Mouse (Mus musculus): ENCODE measurements around the gene St3gal2.
"Not testable (repeated sequence)": the region's sequence is repeated elsewhere in the genome, so short reads cannot be mapped to it uniquely, and the experiment has no call there.

St3gal2 gene

GRCm38 (mm10) chr8:110919341-110920031 lies at the start of gene St3gal2:
St3gal2 (plus strand) TSS chr8:110919922.
- in situ Hi-C loops (cut with MboI; ENCODE audit: low sequenced_read_pairs), result no loop called here

- in situ Hi-C loops (cut with MboI; ENCODE audit: low sequenced_read_pairs), result no loop called here
Measured at GRCm38 (mm10) chr8:110870501-110870900, 49.2 kb upstream of the St3gal2 start.

DNA sequence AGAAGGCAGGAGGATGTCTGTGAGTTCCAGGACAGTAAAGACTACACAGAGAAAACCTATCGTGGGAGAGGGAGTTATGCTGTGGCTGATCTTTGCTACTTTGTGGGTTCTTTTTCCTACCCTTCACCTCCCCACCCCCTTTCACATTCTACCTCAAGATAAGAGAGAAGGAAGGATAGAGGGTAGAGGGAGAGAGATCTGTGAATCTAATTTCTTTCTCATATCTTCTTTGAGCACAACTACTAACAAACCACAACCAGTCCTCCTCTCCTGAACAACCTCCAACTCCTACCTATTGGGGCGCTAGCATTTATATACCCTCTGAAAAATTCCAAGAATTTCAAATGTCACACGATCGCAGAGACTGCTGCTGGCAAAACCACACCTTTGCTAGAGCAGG lies 41.9 kb upstream of the St3gal2 start:
- in situ Hi-C loops (cut with MboI; ENCODE audit: low sequenced_read_pairs), result no loop called here

DNA sequence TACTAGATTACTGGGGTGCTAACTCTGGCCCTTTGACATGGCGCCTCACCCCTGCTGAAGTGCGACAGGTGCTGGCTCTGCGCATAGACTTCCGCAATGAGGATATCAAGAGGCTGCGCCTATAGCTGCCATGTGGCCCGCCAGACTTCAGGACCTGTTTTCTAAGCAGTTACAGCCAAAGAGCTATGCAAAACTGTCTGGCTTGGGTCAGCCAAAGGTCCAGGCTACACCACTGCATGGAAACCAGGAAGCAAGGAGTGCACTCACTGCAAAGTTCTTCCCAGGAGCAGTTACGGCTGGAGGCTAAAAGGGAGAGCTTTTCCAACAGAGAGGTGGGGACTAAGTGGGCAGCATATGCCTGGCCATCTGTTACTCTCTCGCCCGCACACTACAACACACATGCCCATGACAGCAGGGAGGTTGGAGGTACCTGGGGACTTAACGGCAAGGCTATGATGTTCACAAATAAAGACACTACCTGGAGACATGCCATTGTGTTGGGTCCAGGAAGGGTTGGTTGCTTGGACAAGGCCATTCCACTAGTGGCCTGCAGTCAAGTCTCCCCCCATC lies 37.9 kb upstream of the St3gal2 start:
- in situ Hi-C loops (cut with MboI; ENCODE audit: low sequenced_read_pairs), result no loop called here

- in situ Hi-C loops (cut with MboI; ENCODE audit: low sequenced_read_pairs), result no loop called here
Measured at GRCm38 (mm10) chr8:110883824-110884223, 35.9 kb upstream of the St3gal2 start.

- in situ Hi-C loops (cut with MboI; ENCODE audit: low sequenced_read_pairs), result no loop called here
Measured at GRCm38 (mm10) chr8:110886634-110887033, 33.1 kb upstream of the St3gal2 start.

GRCm38 (mm10) chr8:110887551-110887950 lies 32.2 kb upstream of the St3gal2 start:
- in situ Hi-C loops (cut with MboI; ENCODE audit: low sequenced_read_pairs), result no loop called here

- in situ Hi-C loops (cut with MboI; ENCODE audit: low sequenced_read_pairs), result no loop called here
Measured at GRCm38 (mm10) chr8:110888441-110888840, 31.3 kb upstream of the St3gal2 start.

- in situ Hi-C loops (cut with MboI; ENCODE audit: low sequenced_read_pairs), result no loop called here
Measured at GRCm38 (mm10) chr8:110888860-110889259, 30.9 kb upstream of the St3gal2 start.

DNA sequence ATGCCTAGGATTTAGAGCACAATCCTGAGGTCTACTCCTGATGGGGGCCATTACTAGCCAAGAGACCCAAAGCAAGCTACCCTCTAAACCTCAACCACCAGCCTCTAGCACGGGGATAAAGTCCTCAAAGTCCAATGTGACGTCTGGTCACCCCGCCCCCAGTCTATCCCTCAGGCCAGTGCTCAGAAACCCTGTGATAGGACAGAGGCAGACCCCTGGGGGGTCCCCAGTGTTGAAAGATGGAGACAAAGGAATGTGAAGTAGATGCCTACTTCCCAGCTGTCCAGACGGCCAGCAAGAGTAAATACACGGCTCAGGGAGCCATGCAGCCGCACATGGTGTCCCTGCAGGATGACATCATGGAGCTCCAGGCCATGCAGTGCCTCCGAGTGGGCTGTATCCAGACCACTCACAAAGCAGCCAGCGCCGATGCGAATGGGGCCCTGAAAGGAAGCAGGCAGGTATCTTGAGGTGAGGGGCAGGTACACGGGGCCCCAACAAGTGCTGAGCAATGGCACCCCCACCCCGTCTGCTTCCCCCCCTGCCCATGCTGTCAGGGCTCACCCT lies 29.7 kb upstream of the St3gal2 start:
- in situ Hi-C loops (cut with MboI; ENCODE audit: low sequenced_read_pairs), result no loop called here

DNA sequence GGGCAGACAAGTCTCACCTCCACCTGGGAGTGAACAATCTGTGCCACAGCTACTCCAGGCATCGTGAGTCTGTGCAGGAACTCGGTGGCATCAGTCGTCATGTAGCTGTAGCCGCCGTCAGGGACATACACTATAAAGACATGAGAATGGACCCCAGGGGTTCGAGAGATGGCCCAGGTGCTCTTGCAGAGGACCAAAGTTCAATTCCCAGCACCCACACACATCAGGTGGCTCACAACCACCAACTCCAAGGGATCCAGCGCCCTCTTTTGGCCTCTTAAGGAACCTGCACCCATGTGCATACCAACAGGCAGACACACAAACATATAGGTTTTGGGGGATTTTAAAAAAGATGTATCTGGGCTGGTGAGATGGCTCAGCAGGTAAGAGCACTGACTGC lies 27.7 kb upstream of the St3gal2 start:
- in situ Hi-C loops (cut with MboI; ENCODE audit: low sequenced_read_pairs), result no loop called here

DNA sequence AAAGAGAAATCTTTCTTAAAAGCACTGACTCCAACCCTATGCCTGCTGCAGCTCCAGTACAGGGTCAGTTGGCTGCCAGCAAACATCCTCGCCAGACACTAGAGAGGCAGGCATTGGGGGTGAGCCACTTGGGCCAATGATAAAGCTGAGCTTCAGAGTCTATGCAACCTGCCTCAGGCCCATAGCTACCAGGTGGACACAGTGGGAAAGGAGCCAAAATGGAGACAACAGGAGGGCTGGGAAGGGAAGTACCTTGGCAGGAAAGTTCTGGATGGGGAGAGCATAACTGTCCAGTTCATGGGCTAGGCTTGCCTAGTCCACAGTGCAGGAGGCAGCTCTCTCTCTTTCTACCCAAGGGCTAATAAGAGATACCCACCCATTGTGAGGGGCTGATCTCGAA lies 26.8 kb upstream of the St3gal2 start:
- in situ Hi-C loops (cut with MboI; ENCODE audit: low sequenced_read_pairs), result no loop called here

DNA sequence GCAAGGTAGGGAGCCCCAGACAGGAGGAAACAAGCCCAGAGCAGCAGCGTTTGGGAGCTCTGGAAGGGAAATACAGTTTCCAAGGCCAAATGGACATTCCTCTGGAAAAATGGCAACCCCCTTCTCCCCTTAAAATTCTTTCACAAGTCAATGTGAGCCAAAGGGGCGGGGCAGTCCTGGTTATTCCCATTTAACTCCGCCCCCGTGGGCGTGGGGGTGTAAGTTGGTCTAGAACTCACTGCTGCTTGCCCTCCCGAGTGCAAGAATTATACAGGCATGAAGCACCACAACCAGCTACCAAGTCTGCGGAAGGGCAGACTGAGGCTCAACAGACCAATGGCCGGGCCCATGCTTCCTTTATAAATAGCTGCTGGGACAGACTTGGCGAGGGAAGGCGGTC lies 24.9 kb upstream of the St3gal2 start:
- in situ Hi-C loops (cut with MboI; ENCODE audit: low sequenced_read_pairs), result no loop called here

DNA sequence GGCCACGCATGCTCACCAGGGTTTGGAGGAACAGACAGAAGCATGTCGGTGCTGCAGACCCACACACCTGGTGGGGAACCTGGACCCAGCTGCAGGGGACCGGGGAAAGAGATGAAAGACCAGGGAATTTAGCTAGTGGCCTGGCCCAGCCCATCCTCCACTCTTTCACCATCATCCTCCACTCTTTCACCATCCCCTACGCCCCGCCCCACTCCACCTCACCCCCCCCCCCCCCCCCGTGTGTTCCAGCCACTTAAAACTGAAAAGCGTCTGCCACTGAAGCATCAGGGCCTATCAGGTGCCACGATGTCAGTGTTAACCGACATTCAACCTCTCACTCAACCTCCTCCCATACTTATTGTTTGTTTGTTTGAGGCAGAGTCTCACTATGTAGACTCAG lies 24.5 kb upstream of the St3gal2 start:
- in situ Hi-C loops (cut with MboI; ENCODE audit: low sequenced_read_pairs), result no loop called here

DNA sequence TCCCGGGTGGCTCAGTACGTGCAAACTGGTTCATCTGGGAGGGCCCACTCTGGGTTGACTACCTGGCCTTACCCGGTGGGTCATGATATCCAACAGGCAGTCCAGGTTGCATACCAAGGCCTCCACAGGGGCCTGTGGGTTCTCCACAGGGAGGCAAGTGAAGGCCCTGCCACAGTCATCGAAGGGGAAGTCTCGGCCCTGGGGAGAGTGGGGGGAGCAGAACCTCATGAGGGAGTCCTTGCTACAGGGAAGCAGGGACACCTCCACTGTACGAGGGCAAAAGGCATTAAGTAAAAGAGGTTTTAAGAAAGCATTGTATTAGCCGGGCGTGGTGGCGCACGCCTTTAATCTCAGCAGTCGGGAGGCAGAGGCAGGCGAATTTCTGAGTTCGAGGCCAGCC lies 23.9 kb upstream of the St3gal2 start:
- in situ Hi-C loops (cut with MboI; ENCODE audit: low sequenced_read_pairs), result no loop called here

GRCm38 (mm10) chr8:110897495-110897894 lies 22.2 kb upstream of the St3gal2 start:
- in situ Hi-C loops (cut with MboI; ENCODE audit: low sequenced_read_pairs), result no loop called here

GRCm38 (mm10) chr8:110901056-110901455 lies 18.7 kb upstream of the St3gal2 start:
- in situ Hi-C loops (cut with MboI; ENCODE audit: low sequenced_read_pairs), result no loop called here

- in situ Hi-C loops (cut with MboI; ENCODE audit: low sequenced_read_pairs), result no loop called here
Measured at GRCm38 (mm10) chr8:110901839-110902578, 17.7 kb upstream of the St3gal2 start, which contains the start of gene Fuk. Fuk (minus strand) TSS chr8:110902488.

- in situ Hi-C loops (cut with MboI; ENCODE audit: low sequenced_read_pairs), result no loop called here
Measured at GRCm38 (mm10) chr8:110902579-110902965, 17.1 kb upstream of the St3gal2 start.

DNA sequence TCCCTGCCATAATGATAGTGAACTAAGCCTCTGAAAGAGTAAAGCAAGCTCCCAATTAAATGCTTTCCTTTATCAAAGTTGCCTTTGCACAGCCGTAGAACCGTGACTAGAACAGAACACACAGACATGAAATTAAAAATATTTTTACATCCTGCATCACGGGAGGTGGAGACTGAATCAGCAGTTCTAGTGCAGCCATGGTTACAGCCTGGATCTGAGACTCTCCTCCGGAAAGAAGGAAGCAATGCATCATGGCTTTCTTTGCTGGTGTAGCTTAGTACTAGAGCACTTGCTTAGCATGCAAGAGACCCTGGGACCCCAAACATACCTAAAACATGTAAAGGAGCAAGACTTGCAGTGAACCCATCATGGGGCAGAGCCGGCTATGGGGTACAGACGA lies 14.3 kb upstream of the St3gal2 start:
- in situ Hi-C loops (cut with MboI; ENCODE audit: low sequenced_read_pairs), result no loop called here

DNA sequence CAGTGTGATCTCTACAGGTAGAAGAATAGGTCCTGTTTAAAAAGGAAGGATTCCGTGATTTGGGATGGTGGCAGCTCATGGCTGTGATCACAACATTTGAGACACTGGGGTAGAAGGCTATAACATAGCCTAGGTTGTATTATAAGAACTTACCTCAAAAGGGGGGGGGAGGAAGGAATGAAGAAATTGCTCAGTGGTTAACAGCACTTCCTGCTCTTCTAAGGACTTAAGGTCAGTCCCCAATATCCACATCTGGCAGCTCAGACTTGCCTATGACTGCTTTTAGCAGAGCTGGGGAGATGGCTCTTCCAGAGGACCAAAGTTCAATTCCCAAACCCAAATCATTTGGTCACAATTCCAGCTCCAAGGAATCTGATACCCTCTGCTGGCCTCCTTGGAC lies 13.0 kb upstream of the St3gal2 start:
- in situ Hi-C loops (cut with MboI; ENCODE audit: low sequenced_read_pairs), result no loop called here

GRCm38 (mm10) chr8:110909850-110910249 lies 9.9 kb upstream of the St3gal2 start:
- in situ Hi-C loops (cut with MboI; ENCODE audit: low sequenced_read_pairs), result not testable (repeated sequence)
